Comparison of ENCODE assay signal across 20 mouse cellular contexts in genomic region chr3:124466102-124466730, GRCm38 (mm10). TPM values are rescaled to one million over a fixed set of nuclear protein-coding genes. Genes with fewer than 3 reads are reported as not detected.
DNase-seq lines count a peak whose midpoint lies in the region; ATAC-seq and TF ChIP-seq lines count a peak whose summit lies in the region.
"Had no signal": no experiment of that assay in that cellular context is flagged by ENCODE, and none has a peak within 500 bp of the region (broad histone marks: within the 10 kb centered on the region; RNA-seq: fewer than 3 reads in every experiment).

No protein-coding gene starts in this region.

- H3K4me2 ChIP-seq in hindbrain, embryonic 11.5 days (replicated peaks; ENCODE audit: low read depth, low read length), result no peak overlapping the region
- no peak overlapping the region for H3K4me2 ChIP-seq in neural tube, embryonic 12.5 days (replicated peaks)
- no peak overlapping the region for H3K4me2 ChIP-seq in forebrain, embryonic 16.5 days (ENCODE audit: low read length)
- H3K4me2 ChIP-seq: embryonic facial prominence, embryonic 12.5 days had no signal

- 93% methylated on average over 6 of the region's 6 CpGs for WGBS in hindbrain, embryonic 11.5 days
- 89% methylated on average over 6 of the region's 6 CpGs for WGBS in hindbrain, embryonic 10.5 days
- WGBS in neural tube, embryonic 12.5 days, result 84% methylated on average over 6 of the region's 6 CpGs
- WGBS in forebrain, embryonic 16.5 days, result 75% methylated on average over 6 of the region's 6 CpGs
- WGBS in kidney, adult 2 months, result 84% methylated on average over 6 of the region's 6 CpGs

- DNase-seq in hindbrain, embryonic 11.5 days (ENCODE audit: low spot score), result no peak
- DNase-seq in hindbrain, embryonic 10.5 days (ENCODE audit: low spot score), result no peak
- no peak for DNase-seq in neural tube, embryonic 10.5 days (ENCODE audit: extremely low spot score, low spot score)
- no peak for DNase-seq in heart, postnatal 4 days
- DNase-seq in kidney, adult 2 months, result no peak
- DNase-seq: cerebellum, adult 2 months; gastrocnemius, postnatal 25 days; kidney, postnatal 10 days; lung, postnatal 36 days; right cerebral cortex, postnatal 14 days; thymus, adult 18-20 months had no signal

- no peaks in the 10 kb centered on the region for H3K27me3 ChIP-seq in hindbrain, embryonic 11.5 days (ENCODE audit: control insufficient read depth, insufficient read depth, low read length)
- no peaks in the 10 kb centered on the region for H3K27me3 ChIP-seq in hindbrain, embryonic 10.5 days (ENCODE audit: insufficient read depth, poor library complexity, severe bottlenecking)
- H3K27me3 ChIP-seq in neural tube, embryonic 12.5 days (replicated peaks), result no peaks in the 10 kb centered on the region
- no peaks in the 10 kb centered on the region for H3K27me3 ChIP-seq in forebrain, embryonic 16.5 days (replicated peaks; ENCODE audit: control insufficient read depth, insufficient read depth, low read length)
- H3K27me3 ChIP-seq in kidney, adult 2 months (replicated peaks; ENCODE audit: control insufficient read depth, insufficient read depth, low read length), result no peaks in the 10 kb centered on the region
- H3K27me3 ChIP-seq: embryonic facial prominence, embryonic 12.5 days had no signal

- H3K9ac ChIP-seq in hindbrain, embryonic 11.5 days (ENCODE audit: low read depth, low read length), result no peak overlapping the region
- H3K9ac ChIP-seq in neural tube, embryonic 12.5 days, result no peak overlapping the region
- no peak overlapping the region for H3K9ac ChIP-seq in forebrain, embryonic 16.5 days (replicated peaks; ENCODE audit: low read depth, low read length)
- H3K9ac ChIP-seq: embryonic facial prominence, embryonic 12.5 days; liver, embryonic 14.5 days had no signal

- no peaks in the 10 kb centered on the region for H3K36me3 ChIP-seq in hindbrain, embryonic 11.5 days (ENCODE audit: control insufficient read depth, insufficient read depth, low read length)
- H3K36me3 ChIP-seq in hindbrain, embryonic 10.5 days, result no peaks in the 10 kb centered on the region
- no peaks in the 10 kb centered on the region for H3K36me3 ChIP-seq in neural tube, embryonic 12.5 days
- no peaks in the 10 kb centered on the region for H3K36me3 ChIP-seq in forebrain, embryonic 16.5 days (ENCODE audit: control insufficient read depth, insufficient read depth)
- no peaks in the 10 kb centered on the region for H3K36me3 ChIP-seq in kidney, adult 2 months (ENCODE audit: control insufficient read depth, insufficient read depth, low read length)
- H3K36me3 ChIP-seq: embryonic facial prominence, embryonic 12.5 days had no signal

- no peak overlapping the region for H3K27ac ChIP-seq in hindbrain, embryonic 11.5 days (ENCODE audit: low read depth, low read length)
- no peak overlapping the region for H3K27ac ChIP-seq in hindbrain, embryonic 10.5 days
- H3K27ac ChIP-seq in neural tube, embryonic 12.5 days, result no peak overlapping the region
- H3K27ac ChIP-seq in forebrain, embryonic 16.5 days (ENCODE audit: low read length), result no peak overlapping the region
- H3K27ac ChIP-seq in kidney, adult 2 months (ENCODE audit: insufficient read depth, low read depth, low read length), result no peak overlapping the region
- H3K27ac ChIP-seq: embryonic facial prominence, embryonic 12.5 days; liver, embryonic 14.5 days had no signal

- TF ChIP-seq CTCF in kidney, adult 2 months (conservative IDR thresholded peaks at IDR 0.05; ENCODE audit: insufficient read depth, insufficient read length, low read depth, low read length), result no peak

- peak; percentile 57; the same call in 1 of the 2 replicates for ATAC-seq in hindbrain, embryonic 11.5 days (ENCODE audit: low FRiP score)
- peak; percentile 57; the same call in 1 of the 2 replicates for ATAC-seq in neural tube, embryonic 12.5 days (ENCODE audit: low FRiP score, low read depth)
- peak; percentile 63; the same call in 1 of the 2 replicates for ATAC-seq in forebrain, embryonic 16.5 days
- ATAC-seq: activated CD4-positive, CD25-positive, alpha-beta regulatory T cell, adult 4 months; CD4-positive, CD25-positive, alpha-beta regulatory T cell, adult 4 months had no signal

- no peaks in the 10 kb centered on the region for H3K9me3 ChIP-seq in hindbrain, embryonic 11.5 days (ENCODE audit: control insufficient read depth, low read length)
- H3K9me3 ChIP-seq in hindbrain, embryonic 10.5 days, result no peaks in the 10 kb centered on the region
- no peaks in the 10 kb centered on the region for H3K9me3 ChIP-seq in neural tube, embryonic 12.5 days
- no peaks in the 10 kb centered on the region for H3K9me3 ChIP-seq in forebrain, embryonic 16.5 days (ENCODE audit: control insufficient read depth, low read length)
- H3K9me3 ChIP-seq: embryonic facial prominence, embryonic 12.5 days had no signal

- no peak for TF ChIP-seq POLR2A in kidney, adult 2 months (IDR thresholded peaks at IDR 0.05; ENCODE audit: low read depth, low read length)

- H3K4me1 ChIP-seq in hindbrain, embryonic 11.5 days (replicated peaks; ENCODE audit: control insufficient read depth, insufficient read depth, low read length), result no peaks in the 10 kb centered on the region
- no peaks in the 10 kb centered on the region for H3K4me1 ChIP-seq in hindbrain, embryonic 10.5 days (replicated peaks)
- no peaks in the 10 kb centered on the region for H3K4me1 ChIP-seq in neural tube, embryonic 12.5 days
- no peaks in the 10 kb centered on the region for H3K4me1 ChIP-seq in forebrain, embryonic 16.5 days (replicated peaks; ENCODE audit: control insufficient read depth, insufficient read depth, low read length)
- no peaks in the 10 kb centered on the region for H3K4me1 ChIP-seq in kidney, adult 2 months (ENCODE audit: control insufficient read depth, insufficient read depth, low read length)
- H3K4me1 ChIP-seq: embryonic facial prominence, embryonic 12.5 days had no signal

- no peak overlapping the region for H3K4me3 ChIP-seq in hindbrain, embryonic 11.5 days (ENCODE audit: low read depth, low read length)
- H3K4me3 ChIP-seq in hindbrain, embryonic 10.5 days, result no peak overlapping the region
- H3K4me3 ChIP-seq in neural tube, embryonic 12.5 days, result no peak overlapping the region
- no peak overlapping the region for H3K4me3 ChIP-seq in forebrain, embryonic 16.5 days (replicated peaks; ENCODE audit: low read length)
- no peak overlapping the region for H3K4me3 ChIP-seq in kidney, adult 2 months (ENCODE audit: insufficient read depth, low read depth, low read length)
- H3K4me3 ChIP-seq: embryonic facial prominence, embryonic 12.5 days had no signal

RNA-seq across cellular contexts. Expression of gene 1700006A11Rik, which starts 40.4 kb away (rescaled TPM):
- polyA plus RNA-seq in hindbrain, embryonic 11.5 days (2014; fragmentation: Nextera tagmentation; extraction: Ambion mirVana), result not detected in 2 replicates
- polyA plus RNA-seq in hindbrain, embryonic 10.5 days (2016; fragmentation: Nextera tagmentation; extraction: Ambion mirVana), result not detected in 2 replicates
- not detected in 2 replicates for polyA plus RNA-seq in neural tube, embryonic 12.5 days (2016; fragmentation: Nextera tagmentation; extraction: Ambion mirVana)
- not detected in 2 replicates for polyA plus RNA-seq in forebrain, embryonic 16.5 days (2015; fragmentation: Nextera tagmentation; extraction: Ambion mirVana)
- not detected for total RNA-seq in heart, postnatal 4 days (2021)
- not detected in 2 replicates for polyA plus RNA-seq in kidney, adult 2 months (2012; rRNA removed)
- total RNA-seq: gastrocnemius, postnatal 25 days; layer of hippocampus, postnatal 14 days had no signal
- polyA plus RNA-seq: activated CD4-positive, CD25-positive, alpha-beta regulatory T cell, adult 4 months; CD4-positive, CD25-positive, alpha-beta regulatory T cell, adult 4 months; cerebellum, adult 2 months; embryonic facial prominence, embryonic 12.5 days; heart, embryonic 14.5 days; limb, embryonic 11.5 days; liver, embryonic 14.5 days had no signal
